Mouse (Mus musculus) hindbrain, embryonic 15.5 days (tissue): ENCODE data around the gene Esrp2. TPM values are rescaled to one million over a fixed set of nuclear protein-coding genes. Genes with fewer than 3 reads are reported as not detected.
A peak's percentile ranks its signal among the peaks of the same experiment; 100 is the strongest.

Experiments used
- ATAC-seq: fragments of 200-750 bp; cut with Nextera tagmentation; 2 replicates; pipeline ENCODE4 v1.8.0; 2017; ENCODE audit warnings: low read depth, moderate number of reproducible peaks, moderate TSS enrichment; ENCODE audit not compliant: low FRiP score
- H3K27ac ChIP-seq: fragments of 300-500 bp; sonication (generic); replicated peaks from 2 replicates; pipeline ENCODE4 v1.5.1; 2015; ENCODE audit warnings: mild to moderate bottlenecking, inconsistent platforms
- H3K27me3 ChIP-seq: fragments of 300-500 bp; sonication (generic); 2 replicates; pipeline ENCODE4 v1.6.1; 2015; ENCODE audit warnings: control low read depth, inconsistent platforms
- H3K36me3 ChIP-seq: fragments of 300-500 bp; sonication (generic); 2 replicates; pipeline ENCODE4 v1.6.1; 2015; ENCODE audit warnings: control low read depth, inconsistent platforms
- H3K4me1 ChIP-seq: fragments of 300-500 bp; sonication (generic); replicated peaks from 2 replicates; pipeline ENCODE4 v1.6.1; 2015; ENCODE audit warnings: control low read depth, inconsistent platforms
- H3K4me2 ChIP-seq: fragments of 300-500 bp; sonication (generic); 2 replicates; pipeline ENCODE4 v1.6.1; 2015; ENCODE audit warnings: moderate library complexity, mild to moderate bottlenecking, inconsistent platforms
- H3K4me3 ChIP-seq: fragments of 300-500 bp; sonication (generic); 2 replicates; pipeline ENCODE4 v1.5.1; 2015; ENCODE audit warnings: mild to moderate bottlenecking, inconsistent platforms
- H3K9ac ChIP-seq: fragments of 300-500 bp; sonication (generic); 2 replicates; pipeline ENCODE4 v1.6.1; 2015; ENCODE audit warnings: inconsistent platforms
- H3K9me3 ChIP-seq: fragments of 300-500 bp; sonication (generic); 2 replicates; pipeline ENCODE4 v1.6.1; 2016; ENCODE audit warnings: control low read depth, inconsistent platforms
- WGBS: fragments of 180-500 bp; shearing (Covaris S2); methylation state at CpG from one replicate; pipeline ENCODE4 v1.1.7; 2015; 5-methylcytosine and 5-hydroxymethylcytosine counted together
- polyA plus RNA-seq: library from polyadenylated mRNA; unstranded; fragments of >200 nt; fragmentation: Nextera tagmentation; extraction: Ambion mirVana; gene quantifications from 2 replicates; pipeline ENCODE4 v1.2.1, GENCODE M21; 2015

Gene Esrp2
- polyA plus RNA-seq, 1 experiment from 2014 or later = 0.21 TPM

GRCm38 (mm10) chr8:106145331-106145730 lies 8.6 kb upstream of the Esrp2 start:
- 97% methylated on average over 2 of the region's 2 CpGs for WGBS
- no peak overlapping the region for H3K4me2 ChIP-seq
- no peak for ATAC-seq
- H3K27ac ChIP-seq = no peak overlapping the region
- no peaks in the 10 kb centered on the region for H3K27me3 ChIP-seq
- peaks cover 3% of the 10 kb centered on the region for H3K4me1 ChIP-seq
- H3K4me3 ChIP-seq = no peak overlapping the region
- no peak overlapping the region for H3K9ac ChIP-seq
- no peaks in the 10 kb centered on the region for H3K9me3 ChIP-seq
- H3K36me3 ChIP-seq = no peaks in the 10 kb centered on the region

- Histone ChIP-seq H3K36me3 (no peaks in the 10 kb centered on the region), H3K27ac (no peak overlapping the region), H3K9me3 (no peaks in the 10 kb centered on the region), H3K9ac (no peak overlapping the region), H3K27me3 (peaks cover 42% of the 10 kb centered on the region), H3K4me1 (peaks cover 23% of the 10 kb centered on the region), H3K4me3 (no peak overlapping the region), H3K4me2 (no peak overlapping the region)
- 15% methylated on average over 13 of the region's 13 CpGs for WGBS
- ATAC-seq = 0 out of 2 replicates have a peak, but pooled peaks have one; percentile 49
Observed at GRCm38 (mm10) chr8:106140769-106141168, 4.0 kb upstream of the Esrp2 start.

GRCm38 (mm10) chr8:106140191-106140590 lies 3.4 kb upstream of the Esrp2 start:
- no peak overlapping the region for H3K4me3 ChIP-seq
- no peak overlapping the region for H3K4me2 ChIP-seq
- no peak overlapping the region for H3K27ac ChIP-seq
- H3K27me3 ChIP-seq = peaks cover 48% of the 10 kb centered on the region
- no peak for ATAC-seq
- 67% methylated on average over 5 of the region's 5 CpGs for WGBS
- H3K9me3 ChIP-seq = no peaks in the 10 kb centered on the region
- peaks cover 25% of the 10 kb centered on the region for H3K4me1 ChIP-seq
- no peak overlapping the region for H3K9ac ChIP-seq
- no peaks in the 10 kb centered on the region for H3K36me3 ChIP-seq

GRCm38 (mm10) chr8:106138616-106139015 lies 1.8 kb upstream of the Esrp2 start:
- H3K4me3 ChIP-seq = peak overlapping the region; percentile 46
- H3K36me3 ChIP-seq = no peaks in the 10 kb centered on the region
- peak overlapping the region; percentile 40 for H3K9ac ChIP-seq
- no peak overlapping the region for H3K27ac ChIP-seq
- H3K9me3 ChIP-seq = no peaks in the 10 kb centered on the region
- 18% methylated on average over 7 of the region's 7 CpGs for WGBS
- ATAC-seq = no peak
- peaks cover 63% of the 10 kb centered on the region for H3K27me3 ChIP-seq
- peak overlapping the region; percentile 73 for H3K4me2 ChIP-seq
- peaks cover 25% of the 10 kb centered on the region for H3K4me1 ChIP-seq

- H3K36me3 ChIP-seq = no peaks in the 10 kb centered on the region
- under 1% methylated on average over 24 of the region's 24 CpGs for WGBS
- peak overlapping the region; percentile 46 for H3K4me3 ChIP-seq
- H3K4me2 ChIP-seq = peak overlapping the region; percentile 73
- H3K4me1 ChIP-seq = peaks cover 25% of the 10 kb centered on the region
- ATAC-seq = no peak
- peaks cover 67% of the 10 kb centered on the region for H3K27me3 ChIP-seq
- peak overlapping the region; percentile 40 for H3K9ac ChIP-seq
- no peak overlapping the region for H3K27ac ChIP-seq
- H3K9me3 ChIP-seq = no peaks in the 10 kb centered on the region
Observed at GRCm38 (mm10) chr8:106137906-106138477, 1.2 kb upstream of the Esrp2 start.

- peaks cover 67% of the 10 kb centered on the region for H3K27me3 ChIP-seq
- WGBS = 5% methylated on average over 22 of the region's 22 CpGs
Observed at GRCm38 (mm10) chr8:106137218-106137905, 588 bp upstream of the Esrp2 start.

GRCm38 (mm10) chr8:106135672-106136071 lies 1.1 kb downstream of the Esrp2 start:
- Histone ChIP-seq H3K36me3 (0 out of 2 replicates have a peak, but pooled peaks cover 3% of the 10 kb centered on the region), H3K4me1 (peaks cover 25% of the 10 kb centered on the region), H3K27ac (no peak overlapping the region), H3K9me3 (no peaks in the 10 kb centered on the region), H3K27me3 (peaks cover 67% of the 10 kb centered on the region), H3K4me2 (peak overlapping the region; percentile 73), H3K9ac (no peak overlapping the region), H3K4me3 (peak overlapping the region; percentile 46)
- 0 out of 2 replicates have a peak, but pooled peaks have one; percentile 2 for ATAC-seq
- WGBS = 6% methylated on average over 19 of the region's 19 CpGs

More at GRCm38 (mm10) chr8:106137218-106137905, 588 bp upstream of the Esrp2 start:
- H3K9ac ChIP-seq = peak overlapping the region; percentile 40
- ATAC-seq = no peak; the same call in 1 of the 2 replicates
- H3K27ac ChIP-seq = no peak overlapping the region
- H3K36me3 ChIP-seq = no peaks in the 10 kb centered on the region
- peak overlapping the region; percentile 46 for H3K4me3 ChIP-seq
- peaks cover 25% of the 10 kb centered on the region for H3K4me1 ChIP-seq
- peak overlapping the region; percentile 73 for H3K4me2 ChIP-seq
- H3K9me3 ChIP-seq = no peaks in the 10 kb centered on the region

- Histone ChIP-seq H3K4me3 (no peak overlapping the region), H3K4me1 (peaks cover 25% of the 10 kb centered on the region), H3K36me3 (0 out of 2 replicates have a peak, but pooled peaks cover 8% of the 10 kb centered on the region), H3K9ac (no peak overlapping the region), H3K27ac (no peak overlapping the region), H3K27me3 (peaks cover 65% of the 10 kb centered on the region), H3K4me2 (no peak overlapping the region), H3K9me3 (no peaks in the 10 kb centered on the region)
- 31% methylated on average over 14 of the region's 14 CpGs for WGBS
- ATAC-seq = no peak
Observed at GRCm38 (mm10) chr8:106134751-106135571, 1.8 kb downstream of the Esrp2 start.

GRCm38 (mm10) chr8:106133946-106134345 lies 2.8 kb downstream of the Esrp2 start:
- no peaks in the 10 kb centered on the region for H3K9me3 ChIP-seq
- WGBS = 84% methylated on average over 6 of the region's 6 CpGs
- no peak overlapping the region for H3K4me2 ChIP-seq
- peaks cover 16% of the 10 kb centered on the region for H3K36me3 ChIP-seq
- no peak for ATAC-seq
- peaks cover 57% of the 10 kb centered on the region for H3K27me3 ChIP-seq
- H3K27ac ChIP-seq = no peak overlapping the region
- H3K9ac ChIP-seq = no peak overlapping the region
- H3K4me1 ChIP-seq = peaks cover 25% of the 10 kb centered on the region
- H3K4me3 ChIP-seq = no peak overlapping the region

GRCm38 (mm10) chr8:106133526-106133925 lies 3.2 kb downstream of the Esrp2 start:
- peaks cover 53% of the 10 kb centered on the region for H3K27me3 ChIP-seq
- H3K4me2 ChIP-seq = no peak overlapping the region
- no peak overlapping the region for H3K27ac ChIP-seq
- no peak overlapping the region for H3K9ac ChIP-seq
- WGBS = 79% methylated on average over 13 of the region's 13 CpGs
- H3K4me3 ChIP-seq = no peak overlapping the region
- no peak for ATAC-seq
- H3K9me3 ChIP-seq = no peaks in the 10 kb centered on the region
- H3K36me3 ChIP-seq = peaks cover 20% of the 10 kb centered on the region
- H3K4me1 ChIP-seq = peaks cover 25% of the 10 kb centered on the region

GRCm38 (mm10) chr8:106132356-106132755 lies 4.4 kb downstream of the Esrp2 start:
- Histone ChIP-seq H3K4me3 (no peak overlapping the region), H3K9ac (no peak overlapping the region), H3K4me1 (peaks cover 18% of the 10 kb centered on the region), H3K27ac (no peak overlapping the region), H3K4me2 (no peak overlapping the region), H3K27me3 (peaks cover 42% of the 10 kb centered on the region), H3K36me3 (peaks cover 23% of the 10 kb centered on the region), H3K9me3 (no peaks in the 10 kb centered on the region)
- WGBS = 91% methylated on average over 11 of the region's 11 CpGs
- no peak for ATAC-seq
